Mouse (Mus musculus): Measurements from ENCODE around the gene Fcgr4. TPM values are rescaled to one million over a fixed set of nuclear protein-coding genes. Genes with fewer than 3 reads are reported as not detected.

Fcgr4 gene
- polyA plus RNA-seq, 1 experiment from 2014 or later = not detected

Small RNAs within 50 kb of the gene (microRNA-seq; reads per million reads assigned to microRNA genes)
- gene Gm27552 (not detected), gene Mir6546 (14.7 reads per million, percentile 24 among the genes with 10 or more reads in this experiment)

Other genes starting within 250 kb of the Fcgr4 start
- gene Atf6, start 151.1 kb upstream of the Fcgr4 start, polyA plus RNA-seq (2016; fragmentation: Nextera tagmentation; extraction: Ambion mirVana) = 7.1 and 8.0 TPM in 2 replicates
- gene Gm26620, start 133.9 kb upstream of the Fcgr4 start, polyA plus RNA-seq (2016; fragmentation: Nextera tagmentation; extraction: Ambion mirVana) = 0.49 and 0.58 TPM in 2 replicates
- gene Dusp12, start 133.4 kb upstream of the Fcgr4 start, polyA plus RNA-seq (2016; fragmentation: Nextera tagmentation; extraction: Ambion mirVana) = 42.8 and 43.7 TPM in 2 replicates
- not detected in 2 replicates for gene Fcrlb, start 106.0 kb upstream of the Fcgr4 start, polyA plus RNA-seq (2016; fragmentation: Nextera tagmentation; extraction: Ambion mirVana)
- not detected in 2 replicates for gene Fcrla, start 91.3 kb upstream of the Fcgr4 start, polyA plus RNA-seq (2016; fragmentation: Nextera tagmentation; extraction: Ambion mirVana)
- gene Fcgr2b, start 42.4 kb upstream of the Fcgr4 start, polyA plus RNA-seq (2016; fragmentation: Nextera tagmentation; extraction: Ambion mirVana) = 0.19 TPM in 1 of 2 replicates, not detected in the other
- gene Fcgr3, start 46.0 kb downstream of the Fcgr4 start, polyA plus RNA-seq (2016; fragmentation: Nextera tagmentation; extraction: Ambion mirVana) = 3.0 and 3.3 TPM in 2 replicates
- 1.0 and 1.1 TPM in 2 replicates for gene Cfap126, start 95.0 kb downstream of the Fcgr4 start, polyA plus RNA-seq (2016; fragmentation: Nextera tagmentation; extraction: Ambion mirVana)
- gene Sdhc, start 131.7 kb downstream of the Fcgr4 start, polyA plus RNA-seq (2016; fragmentation: Nextera tagmentation; extraction: Ambion mirVana) = 250 and 257 TPM in 2 replicates
- 0.44 TPM in 1 of 2 replicates, not detected in the other for gene Mpz, start 131.8 kb downstream of the Fcgr4 start, polyA plus RNA-seq (2016; fragmentation: Nextera tagmentation; extraction: Ambion mirVana)
- gene Pcp4l1, start 177.3 kb downstream of the Fcgr4 start, polyA plus RNA-seq (2016; fragmentation: Nextera tagmentation; extraction: Ambion mirVana) = 1.7 and 1.9 TPM in 2 replicates
- gene Nr1i3, start 195.1 kb downstream of the Fcgr4 start, polyA plus RNA-seq (2016; fragmentation: Nextera tagmentation; extraction: Ambion mirVana) = 0.23 and 0.34 TPM in 2 replicates
- gene Tomm40l, start 203.6 kb downstream of the Fcgr4 start, polyA plus RNA-seq (2016; fragmentation: Nextera tagmentation; extraction: Ambion mirVana) = 32.2 and 32.5 TPM in 2 replicates
- gene Apoa2, start 206.1 kb downstream of the Fcgr4 start, polyA plus RNA-seq (2016; fragmentation: Nextera tagmentation; extraction: Ambion mirVana) = 1.9 and 2.6 TPM in 2 replicates
- 6.4 and 10.7 TPM in 2 replicates for gene Fcer1g, start 215.4 kb downstream of the Fcgr4 start, polyA plus RNA-seq (2016; fragmentation: Nextera tagmentation; extraction: Ambion mirVana)
- gene Adamts4, start 231.5 kb downstream of the Fcgr4 start, polyA plus RNA-seq (2016; fragmentation: Nextera tagmentation; extraction: Ambion mirVana) = 7.3 and 10.5 TPM in 2 replicates
- gene Ndufs2, start 232.5 kb downstream of the Fcgr4 start, polyA plus RNA-seq (2016; fragmentation: Nextera tagmentation; extraction: Ambion mirVana) = 308 and 312 TPM in 2 replicates

Data from limb, embryonic 10.5 days (tissue).